Mouse (Mus musculus) bone marrow macrophage, adult 2 months (primary cell): ENCODE measurements around the gene Meis1.

Experiments
- CTCF ChIP-seq: IDR thresholded peaks from 2 replicates; pipeline ENCODE4 v1.5.1; 2012; ENCODE audit warnings: low read depth, mild to moderate bottlenecking, low read length, moderate library complexity
- POLR2A ChIP-seq: IDR thresholded peaks from 2 replicates; pipeline ENCODE4 v1.6.1; 2012; ENCODE audit warnings: mild to moderate bottlenecking, low read depth, low read length, borderline replicate concordance

DNA sequence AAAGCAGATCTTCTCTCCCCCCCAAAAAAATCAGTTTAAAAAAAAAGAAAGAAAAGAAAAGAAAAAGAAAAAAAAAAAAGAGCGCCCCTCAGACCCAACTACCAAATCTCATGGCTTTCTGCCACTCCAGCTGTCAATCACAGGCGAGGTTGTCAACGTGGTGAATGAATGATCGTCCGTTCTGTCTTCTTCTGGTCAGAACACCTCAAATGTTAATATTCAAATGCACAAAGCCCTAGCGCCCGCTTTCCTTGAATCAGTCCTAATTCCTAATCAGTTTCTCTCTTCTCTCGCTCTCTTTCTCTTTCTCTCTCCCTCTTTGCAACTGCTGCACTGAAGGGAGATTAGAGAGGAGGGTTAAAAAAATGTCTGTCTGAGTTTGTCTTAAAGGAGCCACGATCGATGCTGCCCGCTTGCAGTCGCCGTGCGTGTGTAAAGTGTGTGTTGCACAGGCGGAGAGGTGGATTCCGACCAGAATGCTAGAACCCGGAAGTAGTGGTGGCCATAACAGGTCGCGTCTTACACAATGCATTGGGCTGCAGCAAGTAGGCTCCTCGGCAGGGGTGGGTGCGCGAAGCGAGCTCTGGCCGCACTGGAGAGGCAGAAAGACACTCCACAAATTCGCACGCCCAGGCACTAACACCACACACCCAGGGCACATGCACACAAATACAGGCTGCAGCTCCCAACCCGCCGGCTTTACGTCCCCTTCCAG, at the start of gene Meis1:
- TF ChIP-seq POLR2A: no peak
- no peak for TF ChIP-seq CTCF
